Mouse (Mus musculus) adrenal gland, adult 18-20 months (tissue): ENCODE measurements around the gene Pgam1. TPM values are rescaled to one million over a fixed set of nuclear protein-coding genes. Genes with fewer than 3 reads are reported as not detected.
"Not testable (repeated sequence)": the region's sequence is repeated elsewhere in the genome, so short reads cannot be mapped to it uniquely, and the experiment has no call there.

Experiments
- DNase-seq, 2 experiments: peaks; one replicate each; pipeline ENCODE4 v3.0.0; 2021 to 2022; ENCODE audit warnings: low spot score in 2 of 2
- long read RNA-seq, 2 experiments: library from polyadenylated mRNA; stranded (forward); transcript quantifications; one replicate each; pipeline ENCODE4 v2.0.0; 2021
- total RNA-seq, 2 experiments: library from RNA; stranded (reverse); gene quantifications; 1 replicate in 1 of 2; 2 replicates in 1 of 2; pipeline ENCODE4 v1.2.3; 2021

The Pgam1 gene
- 100 to 1,000 TPM; 774 to 926 TPM for total RNA-seq
- long read RNA-seq, experiment 1, transcript Pgam1-201 (4 exons, 1,775 nt): major isoform, 800 of 816 reads
- long read RNA-seq, experiment 1, partial matches to known transcripts: 14 of 816 reads
- long read RNA-seq, experiment 1, other reads (novel, unspliced or antisense): 2 of 816 reads
- long read RNA-seq, experiment 2, transcript Pgam1-201 (4 exons, 1,775 nt): major isoform, 1,749 of 1,854 reads
- long read RNA-seq, experiment 2, partial matches to known transcripts: 95 of 1,854 reads
- long read RNA-seq, experiment 2, other reads (novel, unspliced or antisense): 10 of 1,854 reads

- DNase-seq: peak; percentile 93 to 97
Measured at GRCm38 (mm10) chr19:41911178-41912073, at the start of gene Pgam1. Gene Pgam1 (plus strand): TSS chr19:41911923.

GRCm38 (mm10) chr19:41866707-41867106 is 45.0 kb upstream of the Pgam1 start:
- DNase-seq: no peak

GRCm38 (mm10) chr19:41869296-41869695 is 42.4 kb upstream of the Pgam1 start:
- DNase-seq: no peak

GRCm38 (mm10) chr19:41869946-41870345 is 41.8 kb upstream of the Pgam1 start:
- not testable (repeated sequence) for DNase-seq

- DNase-seq: no peak
Measured at GRCm38 (mm10) chr19:41872285-41872684, 39.4 kb upstream of the Pgam1 start.

- no peak for DNase-seq
Measured at GRCm38 (mm10) chr19:41874356-41874755, 37.4 kb upstream of the Pgam1 start.

GRCm38 (mm10) chr19:41881842-41882241 is 29.9 kb upstream of the Pgam1 start:
- no peak for DNase-seq

- DNase-seq: no peak
Measured at GRCm38 (mm10) chr19:41883882-41884281, 27.8 kb upstream of the Pgam1 start.

GRCm38 (mm10) chr19:41888191-41888590 is 23.5 kb upstream of the Pgam1 start:
- DNase-seq: no peak

- no peak for DNase-seq
Measured at GRCm38 (mm10) chr19:41894959-41895358, 16.8 kb upstream of the Pgam1 start.

- DNase-seq: peak; percentile 57 to 64
Measured at GRCm38 (mm10) chr19:41895460-41896318, 16.0 kb upstream of the Pgam1 start, which contains the start of gene Rrp12. Gene Rrp12 (minus strand): TSS chr19:41896173.

- DNase-seq: no peak
Measured at GRCm38 (mm10) chr19:41896319-41896711, 15.4 kb upstream of the Pgam1 start.

- DNase-seq: peak in 1 of 2 experiments; percentile 22
Measured at GRCm38 (mm10) chr19:41898860-41899259, 12.9 kb upstream of the Pgam1 start.

GRCm38 (mm10) chr19:41900495-41901090 is 11.1 kb upstream of the Pgam1 start:
- DNase-seq: no peak

- no peak for DNase-seq
Measured at GRCm38 (mm10) chr19:41901696-41902095, 10.0 kb upstream of the Pgam1 start.

GRCm38 (mm10) chr19:41902848-41903593 is 8.7 kb upstream of the Pgam1 start:
- no peak for DNase-seq

GRCm38 (mm10) chr19:41905246-41905645 is 6.5 kb upstream of the Pgam1 start:
- DNase-seq: no peak

- DNase-seq: no peak
Measured at GRCm38 (mm10) chr19:41906311-41907078, 5.2 kb upstream of the Pgam1 start.

GRCm38 (mm10) chr19:41907079-41907760 is 4.5 kb upstream of the Pgam1 start:
- DNase-seq: no peak
